Mouse (Mus musculus) left cerebral cortex, adult 8-10 months (tissue): ENCODE measurements around the gene Aco1. TPM values are rescaled to one million over a fixed set of nuclear protein-coding genes. Genes with fewer than 3 reads are reported as not detected.

Experiments
- DNase-seq, 2 experiments: peaks; one replicate each; pipeline ENCODE4 v3.0.0; 2022; ENCODE audit warnings: low spot score in 2 of 2
- total RNA-seq, 4 experiments: library from RNA; stranded (reverse); gene quantifications; 2 replicates each; pipeline ENCODE4 v1.2.4; 2022

Aco1 gene
- total RNA-seq, 4 experiments from 2014 or later: 30.0 to 32.8 (median 31.5) TPM

- no peak for DNase-seq
Measured at GRCm38 (mm10) chr4:40156582-40157499, 14.0 kb downstream of the Aco1 start.

DNA sequence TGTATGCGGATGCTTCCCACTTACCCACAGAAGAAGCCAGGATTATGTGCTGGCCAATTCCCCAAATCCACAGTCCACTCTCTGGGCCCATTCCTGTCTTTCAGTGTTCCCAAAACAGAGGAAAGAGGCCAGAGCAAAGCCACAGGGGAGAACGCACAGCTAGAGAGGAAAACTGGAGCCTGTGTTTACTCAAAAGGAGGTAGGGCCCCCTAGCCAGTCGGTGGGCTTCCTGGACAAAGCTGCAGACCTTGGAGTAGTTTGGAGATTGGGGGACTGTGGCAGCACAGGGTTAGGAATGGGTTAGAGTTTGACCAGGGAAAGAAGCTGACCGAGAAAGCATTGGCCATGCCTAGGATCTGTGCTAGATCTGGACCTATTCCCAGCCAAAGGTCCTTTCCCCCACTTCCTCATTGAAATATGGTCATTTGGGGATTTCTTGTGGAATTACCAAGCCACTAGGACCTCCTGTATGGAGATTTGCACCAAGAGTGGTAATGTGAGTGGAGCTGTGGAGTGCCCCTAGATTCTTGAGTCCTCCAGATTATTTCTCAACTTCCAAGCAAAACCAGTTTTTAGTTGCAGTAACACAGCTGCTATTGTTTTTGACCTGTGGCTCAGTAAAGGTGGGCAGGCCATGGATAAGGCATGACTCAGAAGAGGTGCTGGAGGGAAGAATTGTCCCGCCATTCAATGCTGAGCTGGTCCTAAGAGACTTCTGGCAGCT lies 14.8 kb downstream of the Aco1 start:
- DNase-seq: no peak

DNA sequence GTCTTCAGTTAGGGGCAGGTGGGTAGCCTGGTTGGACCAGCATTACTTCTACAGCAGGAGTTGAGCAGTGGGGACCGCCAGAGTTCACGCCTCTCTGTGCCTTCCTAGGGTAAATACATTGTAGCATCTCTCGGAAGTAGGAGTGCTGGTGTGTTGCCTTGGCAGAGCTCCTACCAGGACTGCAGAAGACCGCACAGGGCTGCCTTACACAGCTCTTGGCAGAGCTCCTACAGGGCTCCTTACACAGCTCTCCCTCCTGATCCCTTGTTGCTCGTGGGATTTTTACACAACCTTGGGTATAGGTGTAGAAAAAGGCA lies 15.3 kb downstream of the Aco1 start:
- no peak for DNase-seq

GRCm38 (mm10) chr4:40160591-40161434 lies 17.9 kb downstream of the Aco1 start:
- DNase-seq: no peak

DNA sequence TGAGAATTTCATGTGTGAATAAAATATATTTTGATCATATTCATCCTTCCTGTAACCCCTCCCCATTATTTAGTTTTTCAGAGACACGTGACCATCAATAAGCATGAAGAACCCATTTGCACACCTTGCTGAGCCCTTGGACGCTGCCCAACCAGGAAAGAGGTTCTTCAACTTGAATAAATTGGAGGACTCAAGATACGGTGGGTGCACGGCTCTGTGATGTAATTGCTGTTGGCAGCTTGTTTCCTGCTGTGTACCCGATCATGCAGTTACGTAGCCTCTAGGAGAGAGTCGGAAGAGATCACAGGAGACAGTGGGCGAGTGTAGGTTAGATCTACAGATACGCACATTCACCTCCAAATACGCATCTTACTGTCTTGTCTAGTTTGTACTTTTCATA lies 20.8 kb downstream of the Aco1 start:
- DNase-seq: no peak

- no peak for DNase-seq
Measured at GRCm38 (mm10) chr4:40171477-40171876, 28.6 kb downstream of the Aco1 start.

- no peak for DNase-seq
Measured at GRCm38 (mm10) chr4:40172336-40172735, 29.5 kb downstream of the Aco1 start.

DNA sequence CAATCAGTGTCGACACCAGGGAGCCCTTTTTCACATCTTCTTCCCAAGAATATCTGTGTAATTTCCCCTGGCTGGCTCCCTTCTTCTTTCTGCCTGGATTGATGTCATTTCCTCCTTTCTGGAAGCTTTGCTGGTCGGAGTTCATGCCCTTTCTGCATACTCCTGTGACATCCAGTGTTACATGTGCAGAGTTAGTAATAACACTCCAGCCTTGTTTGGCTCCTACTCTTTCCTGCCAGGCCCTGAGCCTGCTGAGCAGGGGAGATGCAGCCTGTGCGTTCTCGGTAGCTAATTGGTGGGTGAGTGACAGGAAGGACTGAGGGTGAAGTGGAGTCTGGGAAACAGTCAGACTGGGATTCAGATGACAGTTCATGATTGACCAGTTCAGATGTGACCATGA lies 31.4 kb downstream of the Aco1 start:
- DNase-seq: no peak

DNA sequence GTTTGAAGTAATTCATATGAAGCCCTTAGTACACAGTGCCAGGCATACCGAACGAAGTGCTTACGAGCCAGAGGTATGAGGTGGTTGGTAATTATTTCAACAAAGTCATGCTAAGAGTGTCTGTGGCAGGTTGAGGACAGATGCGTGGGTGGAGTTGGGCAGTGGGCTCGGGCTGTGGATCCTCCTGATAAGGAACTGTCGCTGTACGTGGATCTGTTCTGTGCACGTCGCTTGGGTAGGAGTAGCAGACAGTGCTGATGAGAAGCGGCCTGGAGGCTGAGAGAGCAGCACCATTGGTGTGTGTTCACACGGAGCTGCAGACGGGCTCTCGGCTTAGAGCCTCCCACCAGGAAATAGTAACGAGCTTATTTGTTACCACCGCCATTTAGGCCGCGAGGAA lies 35.7 kb downstream of the Aco1 start:
- DNase-seq: no peak

DNA sequence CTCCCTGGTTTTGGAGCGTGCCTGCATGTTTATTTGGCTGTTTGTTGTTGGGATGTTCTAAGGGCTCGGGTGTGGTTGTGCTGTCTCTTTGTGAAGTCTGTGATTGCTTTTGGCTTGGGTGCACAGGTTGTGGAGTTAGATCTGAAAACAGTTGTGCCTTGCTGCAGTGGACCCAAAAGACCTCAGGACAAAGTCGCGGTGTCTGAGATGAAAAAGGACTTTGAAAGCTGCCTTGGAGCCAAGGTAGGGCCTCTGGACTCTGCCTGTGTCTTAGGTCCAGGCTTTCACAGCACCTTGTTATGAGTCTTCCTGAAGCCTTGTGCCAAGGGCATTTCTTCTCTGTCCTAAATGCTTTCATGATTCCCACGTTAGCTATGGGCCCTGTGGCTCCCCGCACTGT lies 37.2 kb downstream of the Aco1 start:
- DNase-seq: no peak

DNA sequence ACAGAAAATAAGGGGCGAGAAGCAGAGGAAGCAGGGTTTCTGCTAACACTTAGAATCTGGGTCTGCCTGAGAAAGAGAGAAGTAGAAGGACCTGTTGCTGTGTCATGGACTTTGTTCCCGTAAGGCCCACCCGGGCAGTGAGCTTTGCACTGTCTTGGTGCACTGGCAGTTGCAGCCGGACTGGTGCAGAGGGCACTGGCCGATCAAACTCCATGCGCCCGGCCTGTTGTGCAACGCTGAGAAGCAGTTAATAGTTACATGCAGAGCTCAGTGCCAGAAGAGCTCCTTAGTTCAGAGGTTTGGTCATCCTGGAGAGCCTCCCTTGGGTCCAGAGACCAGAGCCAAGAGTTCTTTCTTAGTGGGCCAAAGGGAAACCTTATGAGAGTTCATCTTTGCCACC lies 38.8 kb downstream of the Aco1 start:
- DNase-seq: no peak

GRCm38 (mm10) chr4:40182651-40183320 lies 39.9 kb downstream of the Aco1 start:
- DNase-seq: peak in 1 of 2 experiments; percentile 37

DNA sequence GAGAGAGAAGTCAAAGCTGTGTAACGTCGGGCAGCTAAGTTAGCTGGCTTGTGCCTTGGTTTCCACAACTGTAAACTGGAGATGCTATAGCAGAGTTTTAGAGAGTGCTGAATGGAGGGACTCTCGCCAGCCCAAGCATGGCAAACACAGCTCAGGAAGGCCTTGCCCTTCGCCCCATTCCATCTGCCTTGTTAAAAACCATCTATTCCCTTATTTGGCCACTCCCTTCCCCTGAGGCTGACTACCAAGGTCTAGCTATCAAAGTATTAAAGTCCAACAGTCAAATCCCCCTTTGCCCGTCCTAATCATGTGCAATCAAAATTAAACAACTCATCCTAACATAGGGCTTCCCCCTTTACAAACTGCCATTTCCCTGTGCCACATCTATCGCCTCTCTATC lies 40.9 kb downstream of the Aco1 start:
- DNase-seq: no peak

- DNase-seq: no peak
Measured at GRCm38 (mm10) chr4:40184470-40184869, 41.6 kb downstream of the Aco1 start.

GRCm38 (mm10) chr4:40187956-40188355 lies 45.1 kb downstream of the Aco1 start:
- no peak for DNase-seq

DNA sequence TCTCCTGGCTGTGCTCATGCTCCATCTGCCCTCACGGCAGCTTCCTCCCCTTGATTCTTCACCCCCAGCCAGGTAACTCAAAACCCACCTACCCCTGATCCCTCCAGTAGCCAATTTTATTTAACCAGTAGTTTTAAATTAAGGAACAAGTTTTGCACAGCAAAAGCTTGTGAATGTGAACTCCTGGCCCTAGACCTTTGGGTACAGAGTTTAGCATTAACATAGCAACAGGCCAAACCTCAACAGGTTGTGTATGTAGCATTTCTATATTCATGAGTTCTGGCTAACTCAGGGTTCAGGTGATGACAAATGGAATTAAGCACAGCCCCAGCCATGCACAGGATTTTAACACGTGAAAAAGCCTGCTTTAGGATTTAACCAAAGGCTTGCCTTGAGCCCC lies 49.4 kb downstream of the Aco1 start:
- DNase-seq: no peak

- DNase-seq: no peak
Measured at GRCm38 (mm10) chr4:40193461-40193860, 50.6 kb downstream of the Aco1 start.

GRCm38 (mm10) chr4:40195336-40195735 lies 52.5 kb downstream of the Aco1 start:
- DNase-seq: no peak

- DNase-seq: no peak
Measured at GRCm38 (mm10) chr4:40202205-40202604, 59.3 kb downstream of the Aco1 start.

DNA sequence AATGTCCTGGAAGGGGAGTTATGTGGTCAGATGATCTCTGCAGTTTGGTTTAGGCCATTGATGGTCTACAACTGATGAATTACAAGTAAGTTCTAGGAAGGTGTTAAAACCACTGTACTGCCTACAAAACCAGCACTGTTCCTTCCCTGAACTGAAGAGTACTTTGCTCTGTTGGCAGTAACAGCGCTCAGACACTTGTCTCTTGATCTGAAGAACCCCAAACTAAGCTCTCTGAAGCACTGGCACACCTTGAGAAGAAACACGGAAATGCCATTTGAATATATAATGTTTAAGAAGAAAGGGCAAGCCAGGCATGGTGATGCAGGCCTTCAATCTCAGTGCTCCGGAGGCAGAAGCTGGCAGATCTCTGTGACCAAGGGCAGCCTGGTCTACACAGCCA lies 61.5 kb downstream of the Aco1 start:
- DNase-seq: no peak

DNA sequence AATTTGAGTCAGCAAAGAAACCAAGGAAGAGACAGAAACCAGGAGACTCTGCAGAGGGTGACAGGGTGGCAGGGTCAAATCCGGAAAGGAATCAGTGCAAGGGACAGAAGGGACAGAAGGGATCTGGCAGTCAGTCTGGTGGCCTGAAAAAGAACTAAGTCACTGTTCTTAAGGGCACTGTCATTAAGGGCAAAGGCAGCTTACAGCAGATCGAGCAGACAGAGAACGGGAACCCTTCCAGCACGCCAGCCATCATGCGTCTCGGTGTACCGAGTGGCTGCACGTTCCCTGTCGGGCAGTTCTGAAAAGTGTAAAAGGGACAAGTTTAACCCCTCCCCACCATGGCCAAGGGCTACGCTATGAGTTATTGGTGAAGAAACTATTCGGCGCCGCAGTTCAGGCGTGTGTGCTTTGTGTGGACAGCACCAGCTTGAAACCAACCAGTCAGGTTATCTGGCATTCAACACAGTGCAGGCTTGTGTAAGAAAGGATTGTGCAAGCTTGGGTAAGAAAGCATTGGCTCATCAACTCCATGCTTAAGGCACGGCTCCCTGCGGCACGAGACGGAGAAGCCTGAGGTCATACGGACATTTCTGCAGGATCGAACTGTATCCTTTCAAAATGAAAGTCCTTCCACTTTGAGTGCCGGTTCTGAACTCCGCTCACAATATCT lies 62.5 kb downstream of the Aco1 start:
- no peak for DNase-seq
